Mouse (Mus musculus) ES-E14 (cell line): Measurements from ENCODE around the gene Draxin. TPM values are rescaled to one million over a fixed set of nuclear protein-coding genes. Genes with fewer than 3 reads are reported as not detected.

Source experiments
- DNase-seq: peaks from one replicate; pipeline ENCODE4 v3.0.0-alpha.2; 2013; ENCODE audit warnings: low read depth, low spot score
- H3K27ac ChIP-seq: 2 replicates; pipeline ENCODE4 v1.5.1; 2012; ENCODE audit warnings: low read depth, mild to moderate bottlenecking, low read length, moderate library complexity, mixed read lengths; ENCODE audit not compliant: poor library complexity, insufficient read depth, severe bottlenecking
- H3K36me3 ChIP-seq: 2 replicates; pipeline ENCODE4 v1.6.1; 2012; ENCODE audit warnings: mild to moderate bottlenecking, low read length, moderate library complexity, mixed read lengths; ENCODE audit not compliant: control insufficient read depth, poor library complexity, insufficient read depth, severe bottlenecking
- H3K4me1 ChIP-seq, 2 experiments: fragments of 150-350 bp in 1 of 2; sonication (generic) in 1 of 2; 2 replicates each; pipeline ENCODE4 v1.6.1; 2012; ENCODE audit warnings: low read length in 2 of 2, mild to moderate bottlenecking in 1 of 2, mixed read lengths in 1 of 2; ENCODE audit not compliant: control insufficient read depth in 2 of 2, insufficient read depth in 2 of 2, poor library complexity in 1 of 2
- H3K4me3 ChIP-seq, 2 experiments: fragments of 150-350 bp in 1 of 2; sonication (generic) in 1 of 2; 2 replicates each; pipeline ENCODE4 v1.5.1; 2012; ENCODE audit warnings: low read length in 2 of 2, low read depth in 1 of 2, mild to moderate bottlenecking in 1 of 2, mixed read lengths in 1 of 2; ENCODE audit not compliant: insufficient read depth in 1 of 2, poor library complexity in 1 of 2, severe bottlenecking in 1 of 2
- H3K9ac ChIP-seq: 2 replicates; pipeline ENCODE4 v1.6.1; 2012; ENCODE audit warnings: low read depth, mild to moderate bottlenecking, low read length, mixed read lengths; ENCODE audit not compliant: poor library complexity, insufficient read depth, severe bottlenecking
- H3K9me3 ChIP-seq: fragments of 150-350 bp; sonication (generic); 2 replicates; pipeline ENCODE4 v1.6.1; 2012; ENCODE audit warnings: low read depth, mild to moderate bottlenecking, low read length; ENCODE audit not compliant: control insufficient read depth, insufficient read depth
- CHD2 ChIP-seq: IDR thresholded peaks from 2 replicates; pipeline ENCODE4 v1.6.1; 2014; ENCODE audit warnings: mild to moderate bottlenecking, low read depth, low read length, inconsistent platforms
- HCFC1 ChIP-seq: IDR thresholded peaks from 2 replicates; pipeline ENCODE4 v1.6.1; 2012; ENCODE audit warnings: low read length, inconsistent platforms, borderline replicate concordance; ENCODE audit not compliant: insufficient read depth
- MAFK ChIP-seq: IDR thresholded peaks from 2 replicates; pipeline ENCODE4 v1.6.1; 2014; ENCODE audit warnings: mild to moderate bottlenecking, low read depth, low read length, inconsistent platforms; ENCODE audit not compliant: insufficient read depth
- ZC3H11A ChIP-seq: IDR thresholded peaks from 2 replicates; pipeline ENCODE4 v1.6.1; 2012; ENCODE audit warnings: low read depth, mild to moderate bottlenecking, inconsistent platforms, low read length, borderline replicate concordance
- ZNF384 ChIP-seq: IDR thresholded peaks from 2 replicates; pipeline ENCODE4 v1.6.1; 2012; ENCODE audit warnings: low read depth, low read length, inconsistent platforms
- in situ Hi-C, 2 experiments: fragments of 600-800 bp; cut with MboI; formaldehyde crosslinking; loops; one replicate each; pipeline ENCODE4 v1.15.1; 2025; ENCODE audit warnings: low sequenced_read_pairs in 2 of 2, inconsistent platforms in 1 of 2; ENCODE audit not compliant: unreplicated experiment in 2 of 2
- total RNA-seq: library from RNA; depleted of rRNA; stranded (reverse); fragments of 300-350 nt; gene quantifications from 2 replicates; pipeline ENCODE4 v1.2.3, GENCODE M21; 2012

Gene Draxin
- total RNA-seq, 1 experiment, result 0.76 TPM

- Histone ChIP-seq H3K9ac (no peak overlapping the region), H3K4me3 (no peak overlapping the region), H3K36me3 (no peaks in the 10 kb centered on the region), H3K27ac (no peak overlapping the region), H3K9me3 (no peaks in the 10 kb centered on the region), H3K4me1 (peaks cover 4 to 12% of the 10 kb centered on the region in 2 experiments; a peak in 3 of 4 replicates)
- TF ChIP-seq ZC3H11A, result no peak
- TF ChIP-seq ZNF384, result no peak
- no peak for DNase-seq
- in situ Hi-C loops, result no loop called here
Measured at GRCm38 (mm10) chr4:148066401-148066744, 64.1 kb downstream of the Draxin start.

- no peak overlapping the region for H3K27ac ChIP-seq
- peaks cover 4 to 12% of the 10 kb centered on the region in 2 experiments; a peak in 3 of 4 replicates for H3K4me1 ChIP-seq
- in situ Hi-C loops, result no loop called here
- no peaks in the 10 kb centered on the region for H3K9me3 ChIP-seq
- no peak for DNase-seq
- H3K9ac ChIP-seq, result no peak overlapping the region
- no peak for TF ChIP-seq CHD2
- TF ChIP-seq ZC3H11A, result no peak
- TF ChIP-seq ZNF384, result no peak
- no peak for TF ChIP-seq HCFC1
- no peak for TF ChIP-seq MAFK
- no peak overlapping the region for H3K4me3 ChIP-seq
- H3K36me3 ChIP-seq, result no peaks in the 10 kb centered on the region
Measured at GRCm38 (mm10) chr4:148065702-148066400, 64.6 kb downstream of the Draxin start.

GRCm38 (mm10) chr4:148061086-148061480, 69.4 kb downstream of the Draxin start:
- DNase-seq, result no peak
- Histone ChIP-seq H3K36me3 (peaks cover 14% of the 10 kb centered on the region), H3K27ac (no peak overlapping the region), H3K9ac (no peak overlapping the region), H3K4me1 (peaks cover 3 to 7% of the 10 kb centered on the region in 2 experiments; a peak in 3 of 4 replicates), H3K9me3 (no peaks in the 10 kb centered on the region), H3K4me3 (no peak overlapping the region)
- TF ChIP-seq ZNF384 (no peak), MAFK (no peak), ZC3H11A (no peak), HCFC1 (no peak), CHD2 (no peak)
- in situ Hi-C loops, result no loop called here

- H3K9ac ChIP-seq, result no peak overlapping the region
- DNase-seq, result no peak
Measured at GRCm38 (mm10) chr4:148060120-148061085, 70.1 kb downstream of the Draxin start.

More at GRCm38 (mm10) chr4:148060120-148061085, 70.1 kb downstream of the Draxin start:
- Histone ChIP-seq H3K4me3 (peak overlapping the region in 1 of 2 experiments; percentile 28; a peak in 1 of 4 replicates), H3K27ac (no peak overlapping the region), H3K36me3 (peaks cover 21% of the 10 kb centered on the region), H3K9me3 (no peaks in the 10 kb centered on the region), H3K4me1 (peaks cover 0 to 4% of the 10 kb centered on the region in 2 experiments; a peak in 1 of 4 replicates)
- no peak for TF ChIP-seq ZC3H11A
- TF ChIP-seq MAFK, result no peak
- TF ChIP-seq CHD2, result no peak
- no peak for TF ChIP-seq ZNF384
- TF ChIP-seq HCFC1, result no peak
- in situ Hi-C loops, result no loop called here
